Comparison of ENCODE assay signal across 16 mouse cellular contexts in the genomic region with DNA sequence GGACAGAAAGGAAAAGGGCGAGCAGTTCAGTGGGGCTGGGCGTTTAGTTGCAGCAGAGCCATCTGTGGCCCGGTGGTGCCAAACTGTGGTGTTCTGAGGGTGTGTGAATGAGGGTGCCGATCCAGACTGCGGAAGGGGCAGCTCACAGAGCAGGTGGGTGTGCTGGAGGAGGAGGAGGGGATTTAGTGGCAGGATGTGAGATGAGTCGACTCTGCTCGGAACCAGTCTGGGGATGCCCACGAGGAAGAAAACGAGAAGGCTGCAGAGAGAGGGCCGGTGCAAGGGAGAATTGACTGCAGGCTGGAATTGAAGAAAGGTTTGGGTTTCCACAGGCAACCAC. TPM values are rescaled to one million over a fixed set of nuclear protein-coding genes. Genes with fewer than 3 reads are reported as not detected.
DNase-seq lines count a peak whose midpoint lies in the region; ATAC-seq and TF ChIP-seq lines count a peak whose summit lies in the region.
"Had no signal": no experiment of that assay in that cellular context is flagged by ENCODE, and none has a peak within 500 bp of the region (broad histone marks: within the 10 kb centered on the region; RNA-seq: fewer than 3 reads in every experiment).

No protein-coding gene starts in this region.

- intact Hi-C loops in left cerebral cortex, adult 2 months (cut with DNase I), result loop anchor here (2.0 to 5.0 kb wide), 2 partner anchors 23 to 158 kb away; no protein-coding TSS in a partner anchor

- WGBS in forebrain, embryonic 11.5 days, result 78% methylated on average over 10 of the region's 10 CpGs
- WGBS in hindbrain, postnatal 0 days, result 63% methylated on average over 10 of the region's 10 CpGs

- no peaks in the 10 kb centered on the region for H3K9me3 ChIP-seq in forebrain, embryonic 11.5 days (ENCODE audit: control insufficient read depth, low read length)
- H3K9me3 ChIP-seq in hindbrain, postnatal 0 days (ENCODE audit: low read length), result no peaks in the 10 kb centered on the region
- H3K9me3 ChIP-seq: embryonic facial prominence, embryonic 15.5 days; midbrain, embryonic 13.5 days had no signal

- H3K27me3 ChIP-seq in forebrain, embryonic 11.5 days (ENCODE audit: control insufficient read depth, insufficient read depth, low read length), result no peaks in the 10 kb centered on the region
- no peaks in the 10 kb centered on the region for H3K27me3 ChIP-seq in hindbrain, postnatal 0 days (ENCODE audit: insufficient read depth, low read length)
- H3K27me3 ChIP-seq: embryonic facial prominence, embryonic 15.5 days; midbrain, embryonic 13.5 days had no signal

- no peak overlapping the region for H3K9ac ChIP-seq in forebrain, embryonic 11.5 days (ENCODE audit: low read length)
- no peak overlapping the region for H3K9ac ChIP-seq in hindbrain, postnatal 0 days (replicated peaks; ENCODE audit: low read length)
- H3K9ac ChIP-seq: embryonic facial prominence, embryonic 15.5 days; liver, embryonic 14.5 days; midbrain, embryonic 13.5 days had no signal

- DNase-seq in adrenal gland, postnatal 14 days, result peak; percentile 19
- DNase-seq in adrenal gland, adult 18-20 months (ENCODE audit: low spot score in 2 of 2), result no peak
- peak; percentile 28 to 62 for DNase-seq in left cerebral cortex, adult 2 months (ENCODE audit: extremely low spot score in 1 of 2, low spot score in 2 of 2)
- no peak for DNase-seq in left cerebral cortex, adult 11 months (ENCODE audit: low spot score)
- DNase-seq in forebrain, embryonic 11.5 days (ENCODE audit: low spot score), result no peak
- no peak for DNase-seq in hindbrain, postnatal 0 days (ENCODE audit: low spot score)
- DNase-seq in thymus, postnatal 10 days (ENCODE audit: low spot score in 2 of 2), result no peak
- no peak for DNase-seq in kidney, postnatal 4 days
- DNase-seq: adrenal gland, adult 8-10 months; gastrocnemius, adult 2 months; kidney, postnatal 36 days; lung, postnatal 14 days had no signal

- peak overlapping the region; percentile 37 for H3K27ac ChIP-seq in left cerebral cortex, adult 2 months
- no peak overlapping the region for H3K27ac ChIP-seq in forebrain, embryonic 11.5 days (ENCODE audit: low read depth, low read length)
- H3K27ac ChIP-seq in hindbrain, postnatal 0 days, result no peak overlapping the region
- H3K27ac ChIP-seq: embryonic facial prominence, embryonic 15.5 days; gastrocnemius, adult 2 months; liver, embryonic 14.5 days; midbrain, embryonic 13.5 days had no signal

- peaks cover 5% of the 10 kb centered on the region; the same call in 1 of the 2 replicates for H3K4me1 ChIP-seq in forebrain, embryonic 11.5 days (replicated peaks; ENCODE audit: control insufficient read depth, insufficient read depth, low read length)
- H3K4me1 ChIP-seq in hindbrain, postnatal 0 days (ENCODE audit: insufficient read depth, low read length), result no peaks in the 10 kb centered on the region

- TF ChIP-seq CTCF in left cerebral cortex, adult 2 months (IDR thresholded peaks at IDR 0.05), result no peak
- no peak for TF ChIP-seq CTCF in hindbrain, postnatal 0 days (IDR thresholded peaks at IDR 0.05; ENCODE audit: low read depth)

- no peak overlapping the region for H3K4me2 ChIP-seq in forebrain, embryonic 11.5 days (ENCODE audit: low read depth, low read length, severe bottlenecking)
- no peak overlapping the region for H3K4me2 ChIP-seq in hindbrain, postnatal 0 days (ENCODE audit: low read depth, low read length)
- H3K4me2 ChIP-seq: embryonic facial prominence, embryonic 15.5 days; midbrain, embryonic 13.5 days had no signal

- no peaks in the 10 kb centered on the region for H3K36me3 ChIP-seq in forebrain, embryonic 11.5 days (ENCODE audit: control insufficient read depth, insufficient read depth, low read length)
- no peaks in the 10 kb centered on the region for H3K36me3 ChIP-seq in hindbrain, postnatal 0 days (ENCODE audit: insufficient read depth, low read length)
- H3K36me3 ChIP-seq: embryonic facial prominence, embryonic 15.5 days; midbrain, embryonic 13.5 days had no signal

- ATAC-seq in forebrain, embryonic 11.5 days (replicated peaks; ENCODE audit: low FRiP score), result peak; percentile 40; the same call in 1 of the 2 replicates
- ATAC-seq in hindbrain, postnatal 0 days, result peak; percentile 28; the same call in 1 of the 2 replicates
- ATAC-seq: intestine, embryonic 16.5 days had no signal

- no peak overlapping the region for H3K4me3 ChIP-seq in left cerebral cortex, adult 2 months
- H3K4me3 ChIP-seq in forebrain, embryonic 11.5 days (ENCODE audit: low read depth, low read length), result no peak overlapping the region
- no peak overlapping the region for H3K4me3 ChIP-seq in hindbrain, postnatal 0 days (ENCODE audit: low read length)
- H3K4me3 ChIP-seq: embryonic facial prominence, embryonic 15.5 days; gastrocnemius, adult 2 months; midbrain, embryonic 13.5 days had no signal

RNA-seq across cellular contexts. Expression of gene Etv6, which starts 24.0 kb away (rescaled TPM):
- total RNA-seq in adrenal gland, postnatal 14 days (2021), result 35.7 and 38.2 TPM in 2 replicates
- 10 to 100 TPM; 32.6 to 55.2 TPM for total RNA-seq in adrenal gland, adult 18-20 months (2021)
- 10 to 100 TPM; 18.7 to 19.3 TPM for total RNA-seq in left cerebral cortex, adult 2 months (2021)
- 18.8 and 20.9 TPM in 2 replicates for polyA plus RNA-seq in forebrain, embryonic 11.5 days (2014; fragmentation: Nextera tagmentation; extraction: Ambion mirVana)
- 7.5 and 9.1 TPM in 2 replicates for total RNA-seq in hindbrain, postnatal 0 days (2014; rRNA removed)
- polyA plus RNA-seq in hindbrain, postnatal 0 days (2015; fragmentation: Nextera tagmentation; extraction: Ambion mirVana), result 3.6 and 4.0 TPM in 2 replicates

Comparison
In these comparisons a context has a peak if more than half of its experiments do, and no peak if none do; other contexts are left out.
1. DNase-seq: peak in adrenal gland, postnatal 14 days (single experiment) and left cerebral cortex, adult 2 months (2 of 2); none in adrenal gland, adult 18-20 months (0 of 2), left cerebral cortex, adult 11 months (single experiment), forebrain, embryonic 11.5 days (single experiment), hindbrain, postnatal 0 days (single experiment), thymus, postnatal 10 days (0 of 2) and kidney, postnatal 4 days (0 of 2).